Mouse (Mus musculus) midbrain, embryonic 13.5 days (tissue): ENCODE measurements around the gene Pkd2. TPM values are rescaled to one million over a fixed set of nuclear protein-coding genes. Genes with fewer than 3 reads are reported as not detected.

Experiments
- ATAC-seq: fragments of 200-750 bp; cut with Nextera tagmentation; 2 replicates; pipeline ENCODE4 v1.8.0; 2017; ENCODE audit warnings: mild to moderate bottlenecking, moderate TSS enrichment, moderate library complexity
- H3K27ac ChIP-seq: fragments of 300-500 bp; sonication (generic); 2 replicates; pipeline ENCODE4 v1.5.1; 2015; ENCODE audit warnings: inconsistent platforms, mild to moderate bottlenecking, moderate library complexity
- H3K27me3 ChIP-seq: fragments of 300-500 bp; sonication (generic); 2 replicates; pipeline ENCODE4 v1.6.1; 2015; ENCODE audit warnings: mild to moderate bottlenecking, inconsistent platforms
- H3K36me3 ChIP-seq: fragments of 300-500 bp; sonication (generic); 2 replicates; pipeline ENCODE4 v1.6.1; 2015; ENCODE audit warnings: mild to moderate bottlenecking, inconsistent platforms
- H3K4me1 ChIP-seq: fragments of 300-500 bp; sonication (generic); replicated peaks from 2 replicates; pipeline ENCODE4 v1.6.1; 2015; ENCODE audit warnings: inconsistent platforms
- H3K4me2 ChIP-seq: fragments of 300-500 bp; sonication (generic); replicated peaks from 2 replicates; pipeline ENCODE4 v1.6.1; 2015; ENCODE audit warnings: moderate library complexity, mild to moderate bottlenecking, inconsistent platforms
- H3K4me3 ChIP-seq: fragments of 300-500 bp; sonication (generic); replicated peaks from 2 replicates; pipeline ENCODE4 v1.5.1; 2015; ENCODE audit warnings: mild to moderate bottlenecking, inconsistent platforms
- H3K9ac ChIP-seq: fragments of 300-500 bp; sonication (generic); replicated peaks from 2 replicates; pipeline ENCODE4 v1.6.1; 2015; ENCODE audit warnings: mild to moderate bottlenecking, inconsistent platforms
- H3K9me3 ChIP-seq: fragments of 300-500 bp; sonication (generic); 2 replicates; pipeline ENCODE4 v1.6.1; 2016; ENCODE audit warnings: mild to moderate bottlenecking, inconsistent platforms
- WGBS: fragments of 180-500 bp; shearing (Covaris S2); methylation state at CpG from one replicate; pipeline ENCODE4 v1.1.7; 2015; 5-methylcytosine and 5-hydroxymethylcytosine counted together
- polyA plus RNA-seq: library from polyadenylated mRNA; unstranded; fragments of >200 nt; fragmentation: Nextera tagmentation; extraction: Ambion mirVana; gene quantifications from 2 replicates; pipeline ENCODE4 v1.2.1, GENCODE M21; 2015

Gene Pkd2
- polyA plus RNA-seq = 7.5 and 8.4 TPM in 2 replicates

- WGBS = 12% methylated on average over 43 of the region's 46 CpGs
- H3K4me2 ChIP-seq = peak within 1 kb of the TSS; percentile 77
- H3K4me3 ChIP-seq = peak within 1 kb of the TSS; percentile 80
- H3K9me3 ChIP-seq = peaks cover 7% of the 10 kb centered on the region
- H3K27me3 ChIP-seq = no peaks in the 10 kb centered on the region
- ATAC-seq = peak; percentile 87
- peaks cover 11% of the 10 kb centered on the region for H3K36me3 ChIP-seq
- peak within 1 kb of the TSS; percentile 97 for H3K9ac ChIP-seq
- peak within 1 kb of the TSS; percentile 91 for H3K27ac ChIP-seq
- H3K4me1 ChIP-seq = peaks cover 31% of the 10 kb centered on the region
These were observed at the start of gene Pkd2 for GRCm38 (mm10) chr5:104458832-104459705. TSS of gene Pkd2 (plus strand) at chr5:104459450.

GRCm38 (mm10) chr5:104415999-104416398, 43.3 kb upstream of the Pkd2 start:
- H3K9me3 ChIP-seq = no peaks in the 10 kb centered on the region
- H3K36me3 ChIP-seq = no peaks in the 10 kb centered on the region
- no peaks in the 10 kb centered on the region for H3K27me3 ChIP-seq
- H3K4me3 ChIP-seq = no peak overlapping the region
- H3K27ac ChIP-seq = no peak overlapping the region
- no peak overlapping the region for H3K4me2 ChIP-seq
- WGBS = 90% methylated on average over 2 of the region's 2 CpGs
- no peak overlapping the region for H3K9ac ChIP-seq
- no peak for ATAC-seq
- no peaks in the 10 kb centered on the region for H3K4me1 ChIP-seq

- Histone ChIP-seq H3K27me3 (no peaks in the 10 kb centered on the region), H3K27ac (no peak overlapping the region), H3K9me3 (no peaks in the 10 kb centered on the region), H3K9ac (no peak overlapping the region), H3K4me1 (no peaks in the 10 kb centered on the region), H3K4me2 (no peak overlapping the region), H3K36me3 (no peaks in the 10 kb centered on the region), H3K4me3 (no peak overlapping the region)
- no peak for ATAC-seq
- 82% methylated on average over 3 of the region's 3 CpGs for WGBS
These were observed 42.2 kb upstream of the Pkd2 start for GRCm38 (mm10) chr5:104417028-104417427.

GRCm38 (mm10) chr5:104417721-104418120, 41.5 kb upstream of the Pkd2 start:
- Histone ChIP-seq H3K36me3 (no peaks in the 10 kb centered on the region), H3K27ac (no peak overlapping the region), H3K27me3 (no peaks in the 10 kb centered on the region), H3K4me1 (no peaks in the 10 kb centered on the region), H3K9me3 (no peaks in the 10 kb centered on the region), H3K9ac (no peak overlapping the region), H3K4me3 (no peak overlapping the region), H3K4me2 (no peak overlapping the region)
- no peak for ATAC-seq
- 97% methylated on average over 1 of the region's 1 CpGs for WGBS

GRCm38 (mm10) chr5:104422039-104422438, 37.2 kb upstream of the Pkd2 start:
- no peak overlapping the region for H3K4me2 ChIP-seq
- WGBS = 79% methylated on average over 2 of the region's 2 CpGs
- no peak overlapping the region for H3K9ac ChIP-seq
- no peak overlapping the region for H3K27ac ChIP-seq
- H3K36me3 ChIP-seq = no peaks in the 10 kb centered on the region
- H3K4me3 ChIP-seq = no peak overlapping the region
- ATAC-seq = no peak
- no peaks in the 10 kb centered on the region for H3K27me3 ChIP-seq
- H3K4me1 ChIP-seq = no peaks in the 10 kb centered on the region
- H3K9me3 ChIP-seq = no peaks in the 10 kb centered on the region

GRCm38 (mm10) chr5:104423861-104424260, 35.4 kb upstream of the Pkd2 start:
- H3K27me3 ChIP-seq = no peaks in the 10 kb centered on the region
- no peaks in the 10 kb centered on the region for H3K4me1 ChIP-seq
- no peaks in the 10 kb centered on the region for H3K36me3 ChIP-seq
- H3K4me2 ChIP-seq = no peak overlapping the region
- H3K4me3 ChIP-seq = no peak overlapping the region
- no peak for ATAC-seq
- no peak overlapping the region for H3K9ac ChIP-seq
- no peaks in the 10 kb centered on the region for H3K9me3 ChIP-seq
- H3K27ac ChIP-seq = no peak overlapping the region
- 94% methylated on average over 3 of the region's 3 CpGs for WGBS

- no peak for ATAC-seq
- Histone ChIP-seq H3K36me3 (no peaks in the 10 kb centered on the region), H3K27me3 (no peaks in the 10 kb centered on the region), H3K4me3 (no peak overlapping the region), H3K4me1 (no peaks in the 10 kb centered on the region), H3K9ac (no peak overlapping the region), H3K9me3 (no peaks in the 10 kb centered on the region), H3K27ac (no peak overlapping the region), H3K4me2 (no peak overlapping the region)
- 86% methylated on average over 8 of the region's 8 CpGs for WGBS
These were observed 33.3 kb upstream of the Pkd2 start for GRCm38 (mm10) chr5:104425949-104426348.

- 51% methylated on average over 12 of the region's 12 CpGs for WGBS
- Histone ChIP-seq H3K9me3 (no peaks in the 10 kb centered on the region), H3K4me1 (no peaks in the 10 kb centered on the region), H3K36me3 (no peaks in the 10 kb centered on the region), H3K9ac (no peak overlapping the region), H3K4me2 (no peak overlapping the region), H3K27ac (no peak overlapping the region), H3K27me3 (no peaks in the 10 kb centered on the region), H3K4me3 (no peak overlapping the region)
- no peak for ATAC-seq
These were observed 26.4 kb upstream of the Pkd2 start for GRCm38 (mm10) chr5:104432886-104433285.

GRCm38 (mm10) chr5:104433968-104434565, 25.2 kb upstream of the Pkd2 start:
- 54% methylated on average over 6 of the region's 6 CpGs for WGBS
- Histone ChIP-seq H3K4me2 (no peak overlapping the region), H3K9ac (no peak overlapping the region), H3K27ac (no peak overlapping the region), H3K9me3 (no peaks in the 10 kb centered on the region), H3K27me3 (no peaks in the 10 kb centered on the region), H3K4me3 (no peak overlapping the region), H3K36me3 (no peaks in the 10 kb centered on the region), H3K4me1 (no peaks in the 10 kb centered on the region)
- ATAC-seq = no peak

- WGBS = 80% methylated on average over 7 of the region's 7 CpGs
- Histone ChIP-seq H3K27ac (no peak within 1 kb of the TSS), H3K9me3 (no peaks in the 10 kb centered on the region), H3K4me2 (no peak within 1 kb of the TSS), H3K4me3 (no peak within 1 kb of the TSS), H3K9ac (no peak within 1 kb of the TSS), H3K36me3 (no peaks in the 10 kb centered on the region), H3K27me3 (no peaks in the 10 kb centered on the region), H3K4me1 (no peaks in the 10 kb centered on the region)
- no peak for ATAC-seq
These were observed 24.4 kb upstream of the Pkd2 start, which contains the start of gene Spp1 for GRCm38 (mm10) chr5:104434835-104435301. TSS of gene Spp1 (plus strand) at chr5:104435118.

- Histone ChIP-seq H3K4me2 (no peak overlapping the region), H3K27ac (no peak overlapping the region), H3K4me1 (no peaks in the 10 kb centered on the region), H3K36me3 (no peaks in the 10 kb centered on the region), H3K27me3 (no peaks in the 10 kb centered on the region), H3K9me3 (no peaks in the 10 kb centered on the region), H3K4me3 (no peak overlapping the region), H3K9ac (no peak overlapping the region)
- 89% methylated on average over 7 of the region's 7 CpGs for WGBS
- no peak for ATAC-seq
These were observed 22.7 kb upstream of the Pkd2 start for GRCm38 (mm10) chr5:104436406-104437076.

- 65% methylated on average over 6 of the region's 6 CpGs for WGBS
- ATAC-seq = no peak
- Histone ChIP-seq H3K4me1 (no peaks in the 10 kb centered on the region), H3K9me3 (no peaks in the 10 kb centered on the region), H3K27me3 (no peaks in the 10 kb centered on the region), H3K36me3 (no peaks in the 10 kb centered on the region), H3K27ac (no peak overlapping the region), H3K4me3 (no peak overlapping the region), H3K4me2 (no peak overlapping the region), H3K9ac (no peak overlapping the region)
These were observed 16.9 kb upstream of the Pkd2 start for GRCm38 (mm10) chr5:104442396-104442795.
